Mouse (Mus musculus): ENCODE data around the gene Schip1. TPM values are rescaled to one million over a fixed set of nuclear protein-coding genes. Genes with fewer than 3 reads are reported as not detected.

Schip1 gene
- total RNA-seq, 2 experiments from 2014 or later: 2.0 to 3.4 TPM

DNA sequence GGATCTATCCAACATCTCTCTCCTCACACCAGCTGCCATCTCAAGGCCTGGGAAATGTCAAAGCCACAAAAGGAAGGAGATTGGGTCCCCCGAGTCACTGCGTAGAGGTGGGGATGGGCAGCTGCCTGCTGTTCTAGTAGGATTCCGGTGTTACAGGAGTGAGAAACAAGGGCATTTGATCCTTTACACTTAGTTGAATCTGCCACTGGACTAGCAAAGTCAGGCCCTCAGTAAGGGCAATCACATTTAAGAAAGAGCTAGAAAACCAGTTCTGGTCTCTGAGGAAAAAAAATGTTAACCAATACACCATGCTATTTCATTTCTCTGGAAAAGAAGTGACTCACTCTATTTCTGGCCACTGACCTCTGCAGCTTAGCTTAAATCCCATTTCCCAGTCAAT lies 566.2 kb downstream of the Schip1 start:
- ATAC-seq (replicated peaks; ENCODE audit: low FRiP score, poor library complexity, severe bottlenecking): no peak

DNA sequence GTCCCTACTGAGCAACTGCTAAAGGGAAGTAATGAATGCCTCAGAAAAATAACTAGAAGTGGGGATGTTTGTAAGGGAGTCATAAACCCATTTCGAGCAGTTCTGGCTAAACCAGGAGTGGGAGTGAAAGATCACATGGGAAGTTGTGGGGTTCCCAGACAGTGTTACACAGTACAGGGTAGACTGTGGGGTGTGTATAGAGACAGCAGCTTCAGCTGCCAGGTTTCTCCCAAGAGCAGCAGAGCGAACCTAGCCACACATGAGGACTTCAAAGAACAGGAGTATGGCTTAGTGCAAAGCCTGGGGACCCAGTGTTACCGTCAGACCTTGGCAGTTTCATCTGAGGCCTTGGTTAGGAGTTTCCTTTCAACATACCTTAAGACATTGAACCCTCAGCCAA lies 568.1 kb downstream of the Schip1 start:
- ATAC-seq (replicated peaks; ENCODE audit: low FRiP score, poor library complexity, severe bottlenecking): no peak

DNA sequence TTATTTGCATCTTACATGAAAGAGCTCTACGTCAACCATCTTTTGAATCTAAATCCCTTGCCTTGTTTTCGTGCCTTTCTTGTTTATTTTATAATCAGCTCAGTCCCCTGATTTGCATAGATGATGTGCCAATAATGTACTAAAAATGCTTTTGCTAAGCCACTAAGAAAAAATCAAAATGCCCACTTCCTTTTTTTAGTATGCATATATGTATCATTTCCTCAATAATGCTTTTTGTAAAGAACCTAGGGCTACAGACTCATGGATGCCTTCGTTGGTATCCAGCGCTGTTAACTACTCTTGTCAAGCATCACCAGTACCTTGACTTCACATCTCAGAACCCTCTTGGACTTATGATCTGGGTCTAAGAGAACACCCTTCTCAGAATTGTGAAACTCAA lies 569.0 kb downstream of the Schip1 start:
- no peak for ATAC-seq (replicated peaks; ENCODE audit: low FRiP score, poor library complexity, severe bottlenecking)

DNA sequence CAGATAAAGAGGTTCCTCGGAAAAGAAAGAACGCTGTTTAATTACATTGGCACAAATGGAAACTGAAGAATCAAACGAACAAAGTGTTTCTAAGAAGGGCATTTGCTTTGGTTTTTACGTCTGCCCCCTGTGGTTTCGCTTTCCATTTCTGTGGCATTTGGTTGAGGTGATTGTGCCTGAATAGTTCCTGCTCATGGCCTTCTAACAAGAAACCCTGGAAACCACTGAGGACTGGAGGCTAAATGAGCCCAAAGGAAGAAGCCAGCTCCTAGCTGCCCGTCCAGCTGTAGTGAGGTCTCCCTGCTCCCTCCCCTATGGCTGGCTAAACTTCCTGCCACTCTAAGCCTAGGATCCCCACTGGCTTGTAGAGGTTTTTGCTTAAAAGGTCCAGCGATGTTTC lies 573.4 kb downstream of the Schip1 start:
- no peak for ATAC-seq (replicated peaks; ENCODE audit: low FRiP score, poor library complexity, severe bottlenecking)

DNA sequence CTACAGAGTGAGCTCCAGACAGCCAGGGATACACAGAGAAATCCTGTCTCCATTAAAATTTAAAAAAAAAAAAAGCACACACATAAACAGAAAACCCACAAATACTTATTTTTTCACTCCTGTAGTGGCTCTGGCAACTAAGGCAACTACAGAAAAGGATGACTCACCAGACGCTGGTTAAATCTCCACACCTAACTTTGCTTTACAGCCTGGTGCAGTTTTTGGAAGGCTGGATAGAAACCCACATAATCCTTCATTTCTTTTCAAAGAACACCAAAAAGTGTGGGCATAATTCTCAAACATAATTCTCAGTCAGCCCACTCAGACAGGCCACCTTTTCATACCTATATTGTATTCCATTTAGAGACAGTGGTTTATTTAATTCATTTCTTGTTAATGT lies 574.1 kb downstream of the Schip1 start:
- ATAC-seq (replicated peaks; ENCODE audit: low FRiP score, poor library complexity, severe bottlenecking): no peak

DNA sequence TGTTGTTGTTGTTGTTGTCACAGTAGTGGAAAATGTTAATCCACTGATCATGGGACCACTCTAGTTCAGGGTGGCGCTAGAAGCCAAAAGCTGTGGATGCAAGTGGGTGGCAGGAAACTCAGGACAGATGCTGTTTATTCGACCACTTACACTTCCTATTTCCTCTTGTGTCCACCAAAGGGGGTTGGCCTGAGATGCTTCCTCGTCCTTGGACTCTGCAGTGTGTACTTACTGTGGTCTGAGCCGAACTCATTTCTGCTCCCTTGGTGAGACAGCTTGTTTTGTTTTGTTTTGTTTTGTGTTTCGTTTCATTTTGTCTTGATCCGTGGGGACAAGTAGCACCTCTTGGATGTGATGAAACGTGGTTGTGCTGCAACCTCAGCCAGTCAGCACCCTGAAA lies 578.3 kb downstream of the Schip1 start:
- no peak for ATAC-seq (replicated peaks; ENCODE audit: low FRiP score, poor library complexity, severe bottlenecking)

DNA sequence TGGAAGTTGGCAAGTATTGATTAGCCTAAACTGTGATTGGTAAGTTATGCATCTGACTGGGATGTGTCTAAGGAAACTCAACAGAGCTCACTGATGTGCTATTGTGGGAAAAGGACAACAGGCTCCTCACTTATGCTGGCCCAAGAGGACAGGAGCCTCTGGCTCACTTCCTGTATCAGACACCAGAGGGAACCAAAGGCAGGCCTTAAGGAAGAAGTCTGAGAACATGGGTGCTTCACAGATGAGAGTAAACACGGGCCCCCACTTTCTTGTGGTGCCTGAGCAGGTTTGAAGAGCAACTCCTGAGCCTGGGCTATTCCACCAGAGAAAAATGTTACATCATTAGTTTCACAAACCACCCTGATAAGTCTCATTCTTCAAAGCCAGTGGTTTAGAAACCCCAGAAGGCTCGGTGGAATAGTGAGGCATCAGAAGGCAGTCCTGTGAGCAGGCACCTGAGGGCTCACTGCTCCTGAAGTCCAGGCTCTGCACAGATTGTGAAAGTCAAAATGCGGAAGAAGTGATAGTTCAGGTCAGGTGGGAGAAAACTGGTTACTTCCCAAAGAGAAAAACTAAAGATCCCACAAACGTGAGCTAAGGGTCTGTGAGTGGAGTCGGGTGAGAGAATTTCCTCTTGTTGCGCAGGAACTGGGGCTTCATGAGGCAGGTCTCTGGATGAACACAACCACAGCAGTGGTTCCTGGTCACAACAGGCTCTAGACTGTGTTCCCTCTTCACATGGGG lies 582.0 kb downstream of the Schip1 start:
- no peak for ATAC-seq (replicated peaks; ENCODE audit: low FRiP score, poor library complexity, severe bottlenecking)

DNA sequence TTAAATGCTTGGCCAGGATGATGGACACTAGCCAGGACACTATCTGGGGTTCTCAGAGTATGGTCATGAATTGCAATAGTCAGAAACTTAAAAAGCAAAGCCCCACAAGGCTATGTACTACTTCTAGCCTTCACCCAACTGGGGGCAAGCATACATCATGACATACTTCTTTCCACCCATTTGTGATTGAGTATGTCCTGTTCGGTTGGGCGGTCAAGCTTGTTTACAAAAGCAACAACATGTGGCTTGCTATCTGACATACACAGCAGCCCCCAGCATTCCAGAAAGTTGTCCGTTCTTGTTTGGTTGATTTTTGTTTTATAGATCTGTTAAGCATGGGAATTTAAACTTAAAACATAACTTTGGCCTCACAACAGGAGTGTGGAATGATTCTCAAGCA lies 582.7 kb downstream of the Schip1 start:
- no peak for ATAC-seq (replicated peaks; ENCODE audit: low FRiP score, poor library complexity, severe bottlenecking)

DNA sequence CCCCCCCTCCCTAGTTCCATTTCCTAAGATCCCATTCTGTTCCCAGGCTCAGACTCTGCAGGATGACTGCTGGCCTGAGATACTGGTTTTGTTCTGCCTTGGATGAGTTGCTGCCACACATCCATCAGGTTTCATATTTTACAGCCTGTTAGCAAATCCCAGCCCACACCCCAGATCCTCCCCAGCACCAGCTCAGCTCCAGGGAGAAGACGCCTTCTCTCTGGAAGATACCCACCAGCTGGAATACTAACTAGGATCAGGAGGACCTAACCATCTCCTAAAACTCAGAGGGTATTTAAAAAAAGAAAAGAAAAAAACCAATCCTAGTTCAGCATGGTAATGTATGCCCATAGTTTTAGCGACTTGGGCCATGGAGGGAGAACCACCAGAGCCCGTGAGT lies 585.6 kb downstream of the Schip1 start:
- no peak for ATAC-seq (replicated peaks; ENCODE audit: low FRiP score, poor library complexity, severe bottlenecking)

DNA sequence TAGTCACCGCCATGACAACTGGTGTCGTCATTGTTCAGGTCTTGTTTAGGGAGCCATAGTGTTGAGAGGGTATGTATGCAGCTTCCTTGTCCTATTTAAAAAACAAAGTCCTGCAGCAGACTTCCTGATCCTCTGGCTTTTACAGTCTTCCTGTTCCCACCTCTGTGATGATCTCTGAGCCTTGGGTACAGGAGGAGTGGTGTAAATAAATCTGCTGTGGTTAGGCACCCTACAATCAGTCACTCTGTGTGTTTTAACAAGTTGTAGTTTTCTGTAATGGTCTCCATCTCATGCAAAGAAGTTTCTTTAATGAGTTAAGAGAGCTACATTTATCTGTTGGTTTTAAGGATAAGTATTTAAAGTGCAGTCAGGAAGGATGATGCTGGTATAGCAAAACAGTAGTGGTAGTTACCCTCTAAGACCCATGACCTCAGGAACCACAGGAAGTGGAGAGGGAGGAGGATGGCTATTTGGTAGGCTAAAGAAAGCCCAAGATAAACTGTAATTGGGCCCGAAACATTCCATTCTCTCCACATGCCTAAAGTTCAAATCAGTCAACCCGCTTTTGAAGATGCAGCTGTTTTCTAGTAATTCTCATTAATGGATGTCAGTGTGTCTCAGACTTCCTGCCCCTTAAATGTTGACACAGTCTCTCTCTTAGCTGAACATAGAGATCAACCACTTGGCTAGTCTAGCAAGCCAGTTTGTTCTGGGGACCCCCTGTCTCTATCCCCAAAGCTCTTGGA lies 592.2 kb downstream of the Schip1 start:
- ATAC-seq (replicated peaks; ENCODE audit: low FRiP score, poor library complexity, severe bottlenecking): no peak

DNA sequence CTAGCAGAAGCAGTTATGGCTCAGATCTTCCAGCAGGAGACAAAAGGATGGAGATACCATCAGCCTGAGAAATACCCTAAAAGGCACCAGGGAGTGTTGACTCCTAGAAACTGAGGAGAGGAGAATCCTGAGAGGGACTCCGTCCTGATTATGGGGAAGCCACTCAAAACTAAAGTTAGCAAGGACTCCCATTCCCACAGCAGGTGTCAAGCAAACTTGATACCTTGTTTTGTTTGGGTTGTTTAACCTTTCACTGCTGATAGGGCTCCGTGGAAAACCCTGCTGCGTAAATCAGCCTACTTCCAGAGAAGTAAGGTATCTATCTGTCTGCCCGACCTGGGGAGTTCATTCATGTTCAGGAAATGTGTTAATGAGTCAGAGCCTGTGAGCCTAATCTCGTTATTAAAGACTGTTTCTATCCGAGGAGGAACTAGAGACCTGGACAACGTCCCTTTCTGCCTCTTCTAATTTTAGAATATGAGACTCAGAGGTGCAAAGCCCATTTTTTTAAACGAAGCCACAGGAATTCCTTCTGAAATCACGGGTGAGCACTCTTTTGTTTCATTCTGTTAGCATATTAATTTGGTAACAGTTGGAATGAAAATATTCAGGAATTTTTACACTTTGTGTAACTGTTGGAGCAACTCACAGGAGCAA lies 593.1 kb downstream of the Schip1 start:
- ATAC-seq (replicated peaks; ENCODE audit: low FRiP score, poor library complexity, severe bottlenecking): no peak

DNA sequence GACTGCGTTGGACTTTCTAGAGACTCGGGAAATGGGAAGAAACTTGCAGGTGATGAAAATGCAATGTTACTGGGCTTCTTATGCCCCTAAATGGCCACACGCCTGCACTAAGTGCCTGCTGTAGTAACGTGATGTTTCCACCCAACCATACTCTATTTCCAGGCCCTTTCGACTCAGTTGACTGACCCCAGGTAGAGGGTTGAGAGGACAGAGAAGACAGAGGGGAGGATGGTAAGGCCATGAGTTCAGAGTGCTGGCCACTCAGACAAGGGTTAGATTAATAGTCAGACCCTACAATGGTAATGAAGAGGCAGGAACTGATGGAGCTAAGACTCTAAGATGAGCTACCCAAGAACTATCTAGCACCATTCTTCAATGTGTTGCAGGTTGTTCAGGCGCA lies 595.4 kb downstream of the Schip1 start:
- ATAC-seq (replicated peaks; ENCODE audit: low FRiP score, poor library complexity, severe bottlenecking): no peak

DNA sequence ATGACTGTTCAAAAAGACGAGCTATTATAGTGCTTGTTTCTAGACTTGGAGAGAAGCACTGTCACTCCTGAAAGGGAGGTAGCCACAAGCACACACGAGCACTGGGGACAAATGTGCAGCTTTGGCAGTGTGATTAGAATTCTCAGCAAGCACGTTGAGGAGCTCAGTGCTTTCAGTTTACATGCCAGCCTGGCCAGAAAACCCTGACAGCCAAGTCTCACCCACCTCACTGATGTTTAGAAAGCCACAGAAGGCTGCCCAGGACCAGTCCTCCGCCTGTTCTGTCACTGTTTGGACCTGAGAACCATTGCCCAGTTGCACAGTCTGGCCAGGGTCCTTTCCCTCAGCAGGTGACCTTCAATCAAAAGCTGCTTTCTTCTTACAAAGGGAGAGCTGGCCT lies 595.9 kb downstream of the Schip1 start:
- ATAC-seq (replicated peaks; ENCODE audit: low FRiP score, poor library complexity, severe bottlenecking): no peak

DNA sequence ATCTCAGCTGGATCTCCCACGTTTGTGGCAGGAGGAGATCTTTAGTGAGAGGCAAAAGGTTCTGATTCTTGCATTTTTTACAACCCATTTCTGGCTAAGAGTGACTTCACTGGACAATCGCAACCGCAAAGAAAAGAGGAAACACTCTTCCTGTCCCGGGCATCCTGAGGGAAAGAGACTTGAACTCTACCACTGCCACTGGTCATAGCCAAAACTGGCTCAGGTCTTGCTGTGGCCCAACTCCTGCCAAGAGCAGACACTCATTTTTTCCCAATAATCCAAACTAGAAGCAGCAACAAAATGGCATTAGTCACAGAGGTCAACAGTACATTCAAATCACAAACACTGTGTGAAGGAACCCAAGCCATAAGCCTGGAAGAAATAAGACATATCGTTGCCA lies 597.8 kb downstream of the Schip1 start:
- no peak for ATAC-seq (replicated peaks; ENCODE audit: low FRiP score, poor library complexity, severe bottlenecking)

DNA sequence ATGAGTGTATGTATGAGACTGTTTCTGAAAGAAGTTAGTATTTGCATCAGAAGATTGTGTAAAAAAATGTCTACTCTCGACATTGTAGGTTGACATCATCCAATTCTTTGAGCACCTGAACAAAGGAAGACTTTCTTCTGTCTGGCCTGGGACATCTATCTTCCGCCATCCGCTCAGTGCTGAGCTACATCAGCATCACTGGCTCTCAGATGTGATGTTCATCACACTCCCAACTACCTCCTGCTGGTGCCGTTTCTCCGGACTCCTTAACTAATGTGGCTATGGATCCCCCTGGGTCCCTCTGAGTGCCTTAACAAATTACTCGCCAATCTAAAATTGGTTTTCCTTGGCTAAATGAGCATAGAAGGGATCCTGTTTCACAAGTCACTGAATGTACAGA lies 599.7 kb downstream of the Schip1 start:
- ATAC-seq (replicated peaks; ENCODE audit: low FRiP score, poor library complexity, severe bottlenecking): no peak

DNA sequence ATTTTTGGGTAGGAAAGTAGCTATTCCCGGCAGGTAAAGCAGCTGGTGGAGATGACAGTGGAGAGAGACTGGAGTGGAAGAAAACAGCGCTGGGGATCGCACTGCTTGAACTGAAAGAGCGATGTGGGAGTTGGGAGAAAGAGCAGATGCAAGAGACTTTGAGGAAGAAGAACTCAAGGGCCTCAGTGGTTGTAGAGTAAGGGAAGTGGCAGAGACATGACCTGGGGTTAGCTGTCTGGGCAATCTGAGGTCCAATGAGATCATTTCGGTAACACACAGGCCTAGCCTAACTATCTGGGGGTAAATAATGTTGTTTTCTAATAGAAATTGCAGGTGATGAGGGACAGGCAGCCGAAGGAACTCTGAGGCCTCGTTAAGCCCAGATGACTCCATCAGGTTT lies 601.8 kb downstream of the Schip1 start:
- no peak for ATAC-seq (replicated peaks; ENCODE audit: low FRiP score, poor library complexity, severe bottlenecking)

DNA sequence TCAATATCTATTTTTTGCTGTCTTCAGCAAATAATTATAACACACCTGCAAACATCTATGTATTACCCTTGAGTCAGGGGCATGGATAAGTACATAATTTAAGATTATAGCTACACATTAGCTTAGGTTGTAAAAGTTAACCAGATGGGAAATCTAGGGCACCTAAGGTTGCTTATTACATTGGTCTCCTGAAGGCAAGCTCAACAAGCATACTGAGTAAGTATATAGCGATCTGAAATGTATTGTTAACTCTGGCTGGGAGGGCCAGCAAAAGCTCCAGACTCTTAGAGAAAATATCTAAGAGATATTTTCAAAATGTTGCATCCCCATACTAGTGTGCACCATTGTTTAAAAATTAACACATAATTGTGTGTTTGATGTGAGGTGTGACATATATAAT lies 603.2 kb downstream of the Schip1 start:
- no peak for ATAC-seq (replicated peaks; ENCODE audit: low FRiP score, poor library complexity, severe bottlenecking)

DNA sequence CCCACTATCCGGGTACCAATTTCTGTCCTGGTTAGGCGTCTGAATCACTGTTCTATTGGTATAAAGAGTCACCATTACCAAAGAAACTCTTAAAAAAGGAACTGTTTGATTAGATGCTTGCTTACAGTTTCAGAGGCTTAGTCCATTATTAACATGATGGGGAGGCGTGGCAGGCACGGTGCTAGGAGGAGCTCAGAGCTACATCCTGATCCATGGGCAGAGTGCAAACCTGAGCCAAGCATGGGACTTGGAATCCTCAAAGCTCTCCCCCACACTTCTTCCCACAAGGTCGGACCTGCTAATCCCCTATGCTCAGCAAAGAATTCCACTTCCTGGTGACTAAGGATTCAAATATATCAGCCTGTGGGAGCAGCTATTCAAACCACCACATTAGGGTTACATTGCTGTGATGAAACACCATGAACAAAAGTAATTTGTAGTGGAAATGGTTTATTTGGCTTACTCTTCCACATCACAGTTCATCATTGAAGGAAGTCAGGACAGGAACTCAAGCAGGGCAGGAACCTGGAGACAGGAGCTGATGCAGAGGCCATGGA lies 604.9 kb downstream of the Schip1 start:
- ATAC-seq (replicated peaks; ENCODE audit: low FRiP score, poor library complexity, severe bottlenecking): no peak

DNA sequence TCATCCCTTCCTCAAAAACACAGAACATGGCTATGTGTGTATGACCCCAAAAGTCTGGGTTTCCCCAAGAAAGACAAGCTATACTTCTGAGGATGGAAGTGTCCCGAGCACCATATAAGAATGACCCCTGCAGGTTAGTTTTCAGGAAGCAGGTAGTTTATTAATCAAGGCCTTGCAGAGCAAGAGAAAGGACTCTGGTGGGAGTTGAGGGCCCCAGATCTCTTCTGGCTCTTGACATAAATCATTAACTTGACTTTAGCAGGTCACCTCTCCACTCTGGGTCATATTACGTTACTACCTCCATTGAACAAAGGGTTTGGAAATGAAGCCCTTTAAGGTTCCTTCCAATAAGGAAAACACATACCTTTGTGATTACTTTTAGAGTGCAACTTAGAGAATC lies 610.1 kb downstream of the Schip1 start:
- no peak for ATAC-seq (replicated peaks; ENCODE audit: low FRiP score, poor library complexity, severe bottlenecking)

DNA sequence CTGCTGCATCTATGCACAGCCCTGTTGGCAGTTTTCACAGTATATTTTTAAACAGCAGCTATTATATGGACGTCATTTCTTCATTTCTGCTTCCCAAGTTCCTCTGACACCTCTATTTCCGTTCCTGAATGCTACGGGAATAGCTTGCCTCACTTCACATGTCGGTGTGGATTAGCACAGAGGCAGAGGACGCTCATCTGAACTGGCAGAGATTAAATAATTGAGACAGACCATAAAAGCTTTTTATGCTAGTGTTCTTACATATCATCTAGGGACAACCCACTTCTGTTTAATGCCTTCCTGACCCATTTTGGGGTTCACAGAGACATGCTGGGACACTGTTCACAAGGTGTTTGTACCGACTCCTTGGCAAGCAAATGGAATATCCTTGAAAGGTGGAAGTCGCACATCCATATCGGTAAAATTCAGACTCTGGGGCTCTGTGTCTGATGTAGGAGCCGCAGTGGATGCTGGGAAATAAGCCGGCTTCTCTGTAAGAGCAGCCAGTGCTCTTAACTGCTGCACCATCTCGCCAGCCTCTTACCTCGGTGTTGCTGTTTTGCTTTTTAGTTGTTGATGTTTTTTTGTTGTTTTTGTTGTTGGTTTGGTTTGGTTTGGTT lies 610.7 kb downstream of the Schip1 start:
- ATAC-seq (replicated peaks; ENCODE audit: low FRiP score, poor library complexity, severe bottlenecking): no peak

Measured in erythroid progenitor cell, adult 5-6 weeks (primary cell).